Mouse (Mus musculus) forebrain, embryonic 15.5 days (tissue): ENCODE measurements around the gene Rab3d. TPM values are rescaled to one million over a fixed set of nuclear protein-coding genes. Genes with fewer than 3 reads are reported as not detected.

Experiments
- polyA plus RNA-seq: library from polyadenylated mRNA; unstranded; fragments of >200 nt; fragmentation: Nextera tagmentation; extraction: Ambion mirVana; gene quantifications from 2 replicates; pipeline ENCODE4 v1.2.1, GENCODE M21; 2015

The Rab3d gene
- polyA plus RNA-seq, 1 experiment from 2014 or later, result 33.8 TPM

Other genes with a start within 250 kb of the Rab3d start
- 15.9 and 17.3 TPM in 2 replicates for gene Ldlr, start 194.7 kb downstream of the Rab3d start, polyA plus RNA-seq
- 41.7 and 55.9 TPM in 2 replicates for gene Spc24, start 157.9 kb downstream of the Rab3d start, polyA plus RNA-seq
- 2.9 and 3.7 TPM in 2 replicates for gene Kank2, start 119.4 kb downstream of the Rab3d start, polyA plus RNA-seq
- 0.27 and 0.51 TPM in 2 replicates for gene Angptl8, start 82.7 kb downstream of the Rab3d start, polyA plus RNA-seq
- gene Dock6, start 65.6 kb downstream of the Rab3d start, polyA plus RNA-seq, result 10.4 and 12.3 TPM in 2 replicates
- gene Ccdc159, start 9.3 kb upstream of the Rab3d start, polyA plus RNA-seq, result 7.5 and 8.8 TPM in 2 replicates
- 53.5 and 53.7 TPM in 2 replicates for gene Tmem205, start 9.4 kb upstream of the Rab3d start, polyA plus RNA-seq
- 71.9 and 73.0 TPM in 2 replicates for gene Plppr2, start 18.8 kb upstream of the Rab3d start, polyA plus RNA-seq
- gene Swsap1, start 37.6 kb upstream of the Rab3d start, polyA plus RNA-seq, result 9.3 and 12.1 TPM in 2 replicates
- gene Epor, start 45.3 kb upstream of the Rab3d start, polyA plus RNA-seq, result 1.7 and 1.8 TPM in 2 replicates
- gene Rgl3, start 71.3 kb upstream of the Rab3d start, polyA plus RNA-seq, result 0.87 and 1.1 TPM in 2 replicates
- gene Ccdc151, start 84.4 kb upstream of the Rab3d start, polyA plus RNA-seq, result 4.4 and 5.5 TPM in 2 replicates
- gene Prkcsh, start 84.6 kb upstream of the Rab3d start, polyA plus RNA-seq, result 87.2 and 91.1 TPM in 2 replicates
- gene Elavl3, start 133.8 kb upstream of the Rab3d start, polyA plus RNA-seq, result 88.9 and 93.3 TPM in 2 replicates
- gene Gm49318, start 153.1 kb upstream of the Rab3d start, polyA plus RNA-seq, result not detected in 2 replicates
- 23.2 and 23.5 TPM in 2 replicates for gene Zfp653, start 153.2 kb upstream of the Rab3d start, polyA plus RNA-seq
- gene Ecsit, start 167.2 kb upstream of the Rab3d start, polyA plus RNA-seq, result 59.2 and 59.7 TPM in 2 replicates
- 0.53 and 1.1 TPM in 2 replicates for gene Cnn1, start 181.0 kb upstream of the Rab3d start, polyA plus RNA-seq
- gene Elof1, start 199.0 kb upstream of the Rab3d start, polyA plus RNA-seq, result 179 and 181 TPM in 2 replicates
- 0.17 and 0.84 TPM in 2 replicates for gene Acp5, start 217.5 kb upstream of the Rab3d start, polyA plus RNA-seq
- gene Pigyl, start 238.7 kb upstream of the Rab3d start, polyA plus RNA-seq, result 85.9 and 89.6 TPM in 2 replicates